Mouse (Mus musculus) cerebellum, postnatal 10 days (tissue): ENCODE data around the gene Fhl3.

Source experiments
- DNase-seq, 2 experiments: peaks; one replicate each; pipeline ENCODE4 v3.0.0; 2021; ENCODE audit warnings: mixed read lengths in 2 of 2

Gene Fhl3

GRCm38 (mm10) chr4:124700248-124700971 is at the start of gene Fhl3:
TSS of gene Fhl3 (plus strand) at chr4:124700701.
- peak; percentile 44 to 61 for DNase-seq

DNA sequence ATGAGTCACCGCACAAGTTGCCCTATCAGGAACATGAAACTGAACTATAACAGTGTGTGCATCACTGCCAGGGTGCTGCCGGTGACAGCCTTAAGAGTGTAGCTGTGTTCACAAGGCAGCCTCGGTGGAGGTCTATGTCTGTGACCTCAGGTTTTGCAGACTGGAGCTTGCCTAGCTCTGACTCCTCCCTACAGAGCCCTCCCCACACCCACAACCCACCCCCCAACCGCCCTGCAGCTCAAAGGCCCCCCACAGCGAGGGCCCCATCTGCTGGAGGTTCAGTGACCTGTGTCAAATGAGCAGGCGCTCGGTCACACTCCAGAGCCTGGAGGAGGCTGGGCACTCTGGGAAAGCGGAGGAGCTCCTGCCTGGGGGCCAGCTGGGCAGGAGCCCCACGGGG is 47.6 kb upstream of the Fhl3 start:
- DNase-seq = peak; percentile 44 to 66

DNA sequence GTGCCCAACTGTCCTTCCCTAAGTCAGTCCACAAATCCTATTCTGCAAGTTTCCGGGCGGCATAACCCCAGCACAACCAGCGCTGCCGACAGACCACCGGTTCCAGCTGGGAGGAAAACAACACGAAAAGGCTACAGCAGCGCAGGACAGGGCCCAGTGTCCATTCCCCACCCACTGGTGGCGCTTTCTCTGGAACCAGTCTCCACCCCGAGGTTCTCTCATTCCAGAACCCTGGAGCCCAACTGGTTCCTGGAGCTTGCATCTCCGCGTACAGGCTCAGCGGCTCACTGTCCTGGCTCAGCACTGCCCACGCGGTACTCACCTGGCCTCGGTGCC is 44.0 kb upstream of the Fhl3 start, which contains the start of gene Pou3f1:
Gene Pou3f1, plus strand, starts transcription at position 290 of the 336 bp plus-strand sequence.
- peak in 1 of 2 experiments; percentile 26 for DNase-seq

- peak; percentile 72 to 88 for DNase-seq
Observed at GRCm38 (mm10) chr4:124656854-124657650, 43.4 kb upstream of the Fhl3 start.

DNA sequence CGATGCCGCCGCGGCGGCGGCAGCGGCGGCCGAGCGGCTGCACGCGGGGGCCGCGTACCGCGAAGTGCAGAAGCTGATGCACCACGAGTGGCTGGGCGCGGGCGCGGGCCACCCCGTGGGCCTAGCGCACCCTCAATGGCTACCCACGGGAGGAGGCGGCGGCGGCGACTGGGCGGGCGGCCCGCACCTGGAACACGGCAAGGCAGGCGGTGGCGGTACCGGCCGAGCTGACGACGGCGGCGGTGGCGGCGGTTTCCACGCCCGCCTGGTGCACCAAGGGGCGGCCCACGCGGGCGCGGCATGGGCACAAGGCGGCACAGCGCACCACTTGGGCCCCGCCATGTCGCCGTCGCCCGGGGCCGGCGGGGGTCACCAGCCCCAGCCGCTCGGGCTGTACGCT is 42.7 kb upstream of the Fhl3 start:
- DNase-seq = no peak

DNA sequence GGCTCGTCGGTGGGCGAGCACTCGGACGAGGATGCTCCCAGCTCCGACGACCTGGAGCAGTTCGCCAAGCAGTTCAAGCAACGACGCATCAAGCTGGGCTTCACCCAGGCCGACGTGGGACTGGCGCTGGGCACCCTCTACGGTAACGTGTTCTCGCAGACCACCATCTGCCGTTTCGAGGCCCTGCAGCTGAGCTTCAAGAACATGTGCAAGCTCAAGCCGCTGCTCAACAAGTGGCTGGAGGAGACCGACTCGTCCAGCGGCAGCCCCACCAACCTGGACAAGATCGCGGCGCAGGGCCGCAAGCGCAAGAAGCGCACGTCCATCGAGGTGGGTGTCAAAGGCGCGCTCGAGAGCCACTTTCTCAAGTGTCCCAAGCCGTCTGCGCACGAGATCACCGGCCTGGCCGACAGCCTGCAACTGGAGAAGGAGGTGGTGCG is 42.1 kb upstream of the Fhl3 start:
- peak; percentile 37 to 44 for DNase-seq

DNA sequence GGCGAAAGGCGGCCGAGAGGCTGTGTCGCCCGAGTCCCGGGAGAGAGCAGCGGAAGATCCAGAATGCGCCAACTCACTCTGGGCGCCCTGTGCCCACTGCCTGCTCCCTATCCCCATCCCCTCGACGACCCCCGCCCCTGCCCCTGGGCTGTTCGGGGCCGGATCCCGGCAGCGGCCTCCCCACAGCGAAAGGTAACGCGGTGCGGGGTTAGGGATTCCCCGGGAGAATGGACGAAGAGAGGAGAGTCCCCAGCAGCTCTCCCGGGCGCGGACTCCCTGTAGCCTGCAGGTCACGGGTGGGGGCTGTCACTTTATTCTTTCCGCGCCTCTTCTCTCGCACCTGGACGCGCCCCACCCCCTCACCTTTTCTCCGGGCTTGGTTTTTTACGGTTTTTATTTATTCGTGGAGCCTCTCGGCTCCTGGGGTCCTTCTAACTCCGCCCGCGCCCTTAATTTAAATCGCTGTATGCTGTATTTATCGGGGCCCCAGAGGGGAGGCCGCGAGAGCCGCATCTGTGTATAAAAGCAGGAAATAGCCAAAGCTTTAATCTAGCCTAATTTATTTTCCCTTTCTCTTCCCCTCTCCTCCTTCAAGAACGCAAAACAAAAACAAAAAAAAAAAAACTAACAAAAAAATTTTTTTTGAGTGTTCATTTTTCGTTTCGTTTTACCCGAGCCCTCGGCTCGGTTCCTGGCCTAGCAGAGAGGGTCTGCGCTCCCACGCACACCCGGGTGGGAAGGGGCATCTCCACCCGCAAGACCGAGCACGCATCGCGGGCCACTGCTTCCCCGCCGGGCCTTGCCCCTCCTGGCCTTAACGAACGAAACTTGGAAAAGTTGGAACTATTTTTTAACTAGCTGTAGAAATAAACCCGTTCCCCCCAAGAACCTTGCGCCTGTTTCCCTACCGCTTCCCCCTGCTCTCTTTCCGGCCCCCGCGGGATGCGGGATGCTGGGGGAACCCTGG is 41.0 kb upstream of the Fhl3 start:
- DNase-seq = peak in 1 of 2 experiments; percentile 27

GRCm38 (mm10) chr4:124660603-124661002 is 39.9 kb upstream of the Fhl3 start:
- DNase-seq = no peak

DNA sequence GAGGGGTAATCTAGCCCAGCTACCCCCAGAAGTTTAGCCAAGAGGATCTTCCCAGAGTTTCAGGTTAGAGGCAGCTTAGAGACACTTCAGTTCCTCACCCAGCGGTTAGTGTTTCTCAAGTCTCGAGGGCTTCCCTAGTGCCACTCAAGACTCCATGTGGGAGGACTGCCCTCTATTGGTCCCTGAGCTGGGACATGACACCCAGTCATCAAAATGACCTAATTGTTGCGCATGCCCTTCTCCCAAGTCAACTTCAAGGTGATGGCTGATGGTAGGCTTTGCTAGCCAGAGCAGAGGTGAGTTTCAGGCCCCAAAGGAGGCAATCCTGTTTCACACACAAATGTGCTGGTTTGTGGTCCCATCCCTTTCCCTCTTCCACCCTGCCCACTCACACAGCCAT is 37.5 kb upstream of the Fhl3 start:
- DNase-seq = peak in 1 of 2 experiments; percentile 40

DNA sequence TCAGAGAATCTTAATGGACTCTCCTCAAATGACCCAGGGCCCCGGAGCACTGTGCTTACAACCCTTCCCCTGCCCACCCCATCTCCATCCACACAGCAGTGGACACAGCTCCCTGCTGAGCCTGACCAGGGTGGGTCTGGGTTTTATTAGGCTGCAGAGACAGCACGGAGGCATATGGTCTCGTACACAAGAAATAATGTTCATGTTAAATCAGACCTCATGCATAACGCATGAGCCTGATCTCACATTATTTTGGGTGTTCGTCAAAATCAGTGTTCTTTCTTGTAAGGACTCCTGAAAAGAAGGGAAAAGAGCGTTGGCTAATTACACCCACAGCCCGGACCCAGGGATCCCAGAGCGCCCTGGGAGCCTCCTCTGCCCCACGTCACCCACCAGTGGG is 36.3 kb upstream of the Fhl3 start:
- no peak for DNase-seq

- DNase-seq = no peak
Observed at GRCm38 (mm10) chr4:124664604-124665003, 35.9 kb upstream of the Fhl3 start.

GRCm38 (mm10) chr4:124667476-124668033 is 32.9 kb upstream of the Fhl3 start:
- DNase-seq = no peak

DNA sequence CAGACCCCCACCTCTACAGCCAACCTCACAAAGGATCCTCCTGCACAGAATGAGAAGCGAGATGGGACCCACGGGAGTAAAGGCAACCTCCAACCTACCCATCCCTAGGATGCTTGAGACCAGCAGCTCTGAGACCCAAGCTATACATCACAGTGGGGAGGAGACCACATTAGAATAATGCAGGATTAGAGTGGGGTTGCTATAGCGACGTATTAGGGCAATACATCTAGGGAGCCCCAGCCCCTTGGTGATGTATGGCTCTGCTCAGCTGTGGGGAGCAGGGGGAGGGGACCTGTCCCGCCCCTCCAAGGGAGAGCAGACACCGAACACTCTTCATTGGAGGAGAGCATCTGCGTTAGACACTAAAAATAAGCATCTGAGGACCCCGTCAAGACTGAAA is 32.4 kb upstream of the Fhl3 start:
- no peak for DNase-seq

DNA sequence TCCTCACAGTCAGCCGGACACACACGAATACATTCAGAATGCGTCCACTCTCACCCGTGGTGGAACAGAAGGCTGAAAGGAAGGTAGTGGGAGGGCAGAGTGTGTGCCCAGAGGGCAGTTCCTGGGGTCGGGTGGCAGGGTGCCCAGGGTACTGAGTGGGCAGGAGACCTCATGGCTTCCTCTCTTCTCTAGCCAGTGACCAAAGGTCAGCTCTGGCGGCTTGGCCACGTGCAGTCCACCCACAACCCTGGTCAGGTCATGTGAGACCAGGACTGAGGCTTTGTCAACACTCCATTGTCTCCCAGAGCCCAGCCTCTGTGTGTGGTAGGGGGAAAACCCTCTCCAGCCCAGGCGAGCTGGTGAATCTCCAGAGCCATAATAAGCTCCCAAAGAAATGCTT is 30.3 kb upstream of the Fhl3 start:
- peak in 1 of 2 experiments; percentile 47 for DNase-seq

GRCm38 (mm10) chr4:124671583-124671982 is 28.9 kb upstream of the Fhl3 start:
- no peak for DNase-seq

DNA sequence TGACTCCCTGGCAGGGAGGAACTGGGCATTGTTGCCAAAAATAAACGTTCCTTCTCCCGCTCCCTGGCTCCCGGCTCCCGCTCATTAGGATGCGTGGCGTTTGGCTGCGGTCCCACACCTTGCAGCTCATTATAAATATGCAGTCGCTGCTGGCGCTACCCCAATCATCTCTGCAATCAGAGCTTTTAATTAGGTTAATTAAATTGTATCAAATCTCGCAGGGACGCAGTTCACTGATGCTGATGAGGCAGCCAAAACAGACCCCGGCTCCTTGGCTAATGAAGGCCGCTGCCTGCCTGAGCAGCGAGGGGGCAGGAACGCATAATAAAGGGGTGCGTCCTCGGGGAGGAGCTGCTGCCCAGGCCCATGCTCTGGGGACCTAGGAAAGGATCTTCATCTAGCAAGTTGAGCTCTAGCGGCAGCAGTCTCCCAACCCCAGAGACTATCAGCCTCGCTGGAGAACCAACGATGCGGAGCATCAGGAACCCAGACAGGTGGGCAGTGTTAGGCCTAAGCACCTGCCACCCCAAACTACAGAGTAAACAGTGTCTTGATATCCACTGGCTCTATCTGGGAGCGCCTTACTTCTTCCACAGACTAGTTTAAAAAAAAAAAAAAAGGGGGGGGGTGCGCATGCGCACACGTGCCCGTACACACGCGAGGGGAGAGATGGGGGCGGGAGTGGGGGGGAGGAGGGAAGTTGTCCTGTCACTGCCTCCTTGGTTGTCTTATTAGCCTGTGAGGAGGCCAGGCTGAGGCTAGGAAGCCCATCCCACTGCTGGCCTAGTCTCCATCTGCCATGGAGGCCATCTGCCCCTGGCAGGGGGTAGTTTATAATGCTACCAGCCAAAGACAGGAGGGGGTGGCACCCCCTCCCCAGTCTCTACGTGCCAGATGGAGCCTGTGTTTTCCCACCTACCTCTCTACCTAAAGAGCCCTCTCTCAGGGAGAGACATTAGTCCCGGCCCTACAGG is 27.9 kb upstream of the Fhl3 start:
- DNase-seq = peak; percentile 84 to 90

DNA sequence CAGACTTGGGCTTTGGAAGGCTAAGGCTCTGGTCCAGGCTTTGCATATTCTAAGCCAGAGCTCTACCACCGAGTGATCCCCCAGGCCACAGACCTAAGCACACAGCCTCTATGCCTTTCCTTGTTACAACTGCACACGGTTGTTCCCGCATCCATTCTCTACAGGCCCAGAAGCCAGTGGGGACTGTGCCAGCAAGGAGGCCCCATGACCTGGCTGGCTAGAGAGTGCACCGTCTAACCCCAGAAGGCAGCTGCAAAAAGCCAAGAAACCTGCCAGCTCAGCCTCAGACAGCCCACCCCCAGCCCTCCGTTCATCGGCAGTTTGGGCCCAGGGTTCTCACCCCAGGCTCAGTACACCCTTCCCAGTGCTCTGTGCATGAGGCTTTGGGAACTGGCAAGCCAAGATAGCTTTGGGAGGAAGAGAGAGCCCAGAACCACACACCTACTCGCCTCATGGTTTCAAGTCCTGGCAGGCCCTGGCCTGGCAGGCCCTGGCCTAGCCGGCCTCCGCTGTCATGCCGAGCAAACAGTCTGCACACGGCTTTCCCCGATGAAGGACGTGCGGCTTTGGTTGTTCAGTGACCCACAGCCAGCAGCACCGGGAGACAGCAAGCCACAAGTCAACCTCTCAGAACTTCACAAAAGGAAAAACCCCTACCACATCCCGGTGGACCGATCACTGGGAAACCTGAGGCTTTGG is 26.0 kb upstream of the Fhl3 start:
- DNase-seq = peak; percentile 52 to 63

- peak; percentile 86 to 90 for DNase-seq
Observed at GRCm38 (mm10) chr4:124675037-124675436, 25.5 kb upstream of the Fhl3 start.

DNA sequence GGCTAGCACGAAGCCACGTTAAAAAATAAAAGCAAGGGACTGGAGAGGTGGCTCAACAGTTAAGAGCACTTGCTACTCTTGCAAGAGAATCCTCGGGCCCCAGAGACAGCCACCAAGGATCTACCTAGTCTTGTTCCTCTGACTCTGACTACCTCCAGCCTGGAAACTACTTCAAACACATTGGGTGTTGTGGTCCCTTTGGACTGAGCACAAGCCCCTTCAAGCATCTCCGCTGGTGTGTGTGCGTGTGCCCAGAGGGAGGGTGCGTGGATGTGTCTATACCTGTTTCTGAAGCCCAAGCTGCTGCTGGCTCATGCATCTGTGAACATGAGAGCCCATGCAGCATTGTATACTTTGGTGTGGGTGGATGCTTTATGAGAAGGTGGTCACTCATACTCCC is 24.5 kb upstream of the Fhl3 start:
- no peak for DNase-seq

DNA sequence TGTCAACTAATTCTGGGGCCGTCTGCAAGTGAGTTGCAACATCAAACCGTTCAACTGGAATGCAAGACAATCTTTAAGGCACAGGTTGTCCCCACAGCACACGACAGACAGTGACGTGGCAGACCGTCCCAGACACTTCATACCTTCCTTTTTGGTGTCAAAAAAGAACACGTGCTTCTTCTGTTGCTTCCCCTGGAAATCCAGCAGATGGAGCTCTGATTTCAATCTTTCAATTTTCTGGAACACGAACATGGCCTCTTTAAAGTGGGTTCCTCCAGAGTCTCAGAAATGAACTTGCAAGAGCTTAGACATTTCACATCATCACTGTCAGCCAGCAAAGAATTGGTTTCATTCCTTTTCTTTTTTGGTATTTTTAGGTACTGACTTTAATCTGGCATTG is 18.2 kb upstream of the Fhl3 start:
- DNase-seq = no peak

- DNase-seq = peak; percentile 63 to 71
Observed at GRCm38 (mm10) chr4:124683474-124683873, 17.0 kb upstream of the Fhl3 start.
